Mouse (Mus musculus) thymus, postnatal 25 days (tissue): Measurements from ENCODE around the gene Cnpy3.
"Not testable (repeated sequence)": the region's sequence is repeated elsewhere in the genome, so short reads cannot be mapped to it uniquely, and the experiment has no call there.

ENCODE experiments used
- DNase-seq: peaks from one replicate; pipeline ENCODE4 v3.0.0; 2022

The Cnpy3 gene

GRCm38 (mm10) chr17:46751794-46752556 lies at the start of gene Cnpy3:
Gene Cnpy3 (minus strand): TSS chr17:46752214.
- peak; percentile 96 for DNase-seq

GRCm38 (mm10) chr17:46801761-46802160 lies 49.7 kb upstream of the Cnpy3 start:
- DNase-seq: no peak

DNA sequence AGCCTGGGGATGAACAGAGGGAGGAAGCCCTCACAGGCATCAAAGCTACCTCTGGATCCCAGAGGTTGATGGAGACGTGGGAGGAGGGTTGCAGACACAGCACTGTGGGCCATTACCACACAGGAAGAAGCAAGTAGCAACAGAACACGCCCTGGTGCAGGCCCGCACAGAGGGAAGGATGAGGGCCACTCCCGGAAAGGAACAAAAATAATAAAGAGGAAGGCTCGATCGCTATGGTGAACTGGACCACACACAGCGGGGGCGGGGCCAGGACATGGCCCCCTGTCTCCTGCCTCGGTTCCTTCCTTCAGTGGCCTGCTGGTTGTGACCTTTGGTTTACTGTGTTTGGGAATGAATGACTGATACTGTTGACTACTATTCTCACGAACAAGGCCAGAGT lies 47.7 kb upstream of the Cnpy3 start:
- no peak for DNase-seq

DNA sequence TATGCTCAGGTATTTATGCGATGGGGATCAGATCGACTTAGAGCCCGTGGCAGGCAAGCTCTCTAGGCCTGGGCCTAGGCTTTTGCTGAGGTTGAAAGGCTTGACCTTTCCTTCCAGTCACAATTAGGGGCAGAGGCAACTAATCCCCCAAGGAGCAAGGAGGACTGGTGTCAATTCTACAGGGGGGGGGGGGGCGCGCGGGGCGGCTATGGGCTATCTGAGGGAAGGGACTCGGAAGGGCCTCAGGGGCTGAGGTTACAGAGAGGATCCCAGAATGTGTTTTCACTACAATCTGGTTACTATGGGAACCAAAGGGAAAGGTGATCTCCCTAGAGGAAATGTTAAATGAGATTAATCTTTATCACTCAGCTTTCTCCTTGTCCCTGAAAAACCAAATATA lies 45.4 kb upstream of the Cnpy3 start:
- no peak for DNase-seq

DNA sequence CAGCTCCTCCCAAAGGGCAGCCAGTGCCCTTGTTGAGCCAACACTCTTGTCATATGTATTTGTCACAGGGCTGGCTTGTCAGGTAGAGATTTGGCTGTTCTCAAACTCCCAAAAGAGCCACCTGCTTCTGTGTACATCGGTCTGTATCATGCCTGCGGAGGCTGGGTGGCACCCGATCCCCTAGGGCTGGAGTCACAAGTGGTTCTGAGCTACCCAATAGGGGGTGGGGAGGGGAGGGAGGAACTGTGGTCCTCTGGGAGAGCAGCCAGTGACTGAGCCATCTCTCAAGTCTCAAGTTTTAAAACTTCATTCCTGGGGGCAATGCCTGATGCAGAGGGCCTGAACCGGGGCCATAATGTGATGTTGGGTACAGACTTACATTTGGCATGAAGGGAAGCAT lies 44.7 kb upstream of the Cnpy3 start:
- no peak for DNase-seq

- DNase-seq: no peak
These were observed 40.9 kb upstream of the Cnpy3 start for GRCm38 (mm10) chr17:46792963-46793362.

DNA sequence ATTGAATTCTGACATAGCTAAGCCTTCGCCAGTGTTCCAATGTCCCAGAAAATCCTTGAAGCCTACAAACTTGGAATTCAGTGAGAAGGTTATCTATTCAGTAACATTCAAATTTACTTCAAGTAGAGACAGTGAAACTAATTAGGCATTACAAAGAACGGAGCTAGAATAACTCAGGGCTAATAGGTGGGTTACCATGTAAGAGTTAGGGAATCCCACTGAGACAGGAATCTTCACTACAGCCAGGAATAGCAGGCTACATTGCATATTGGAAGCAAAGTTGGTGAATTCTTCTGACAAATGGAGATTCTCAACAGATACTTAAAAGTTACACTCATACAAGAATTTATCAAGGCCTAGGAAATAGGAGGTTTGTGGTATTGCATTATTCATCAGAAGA lies 36.0 kb upstream of the Cnpy3 start:
- not testable (repeated sequence) for DNase-seq

DNA sequence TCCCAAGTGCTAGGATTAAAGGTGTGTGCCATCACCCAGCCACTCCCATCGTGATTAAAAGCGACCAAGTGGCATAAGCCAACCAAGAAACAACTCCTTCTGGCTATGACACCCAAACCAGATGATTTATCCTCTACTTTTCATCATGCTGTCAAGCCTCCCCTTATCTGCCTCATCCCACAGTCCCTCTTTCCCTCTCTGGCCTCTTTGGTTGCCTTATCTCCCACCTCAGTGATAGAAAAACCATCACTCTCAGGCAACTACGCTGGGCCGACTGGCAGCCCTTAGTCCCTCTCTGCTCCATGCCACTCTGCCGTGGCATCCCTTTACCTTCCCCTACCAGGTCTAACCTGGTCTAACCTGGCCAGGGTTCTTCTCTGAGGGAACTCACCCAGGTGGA lies 34.9 kb upstream of the Cnpy3 start:
- DNase-seq: no peak

DNA sequence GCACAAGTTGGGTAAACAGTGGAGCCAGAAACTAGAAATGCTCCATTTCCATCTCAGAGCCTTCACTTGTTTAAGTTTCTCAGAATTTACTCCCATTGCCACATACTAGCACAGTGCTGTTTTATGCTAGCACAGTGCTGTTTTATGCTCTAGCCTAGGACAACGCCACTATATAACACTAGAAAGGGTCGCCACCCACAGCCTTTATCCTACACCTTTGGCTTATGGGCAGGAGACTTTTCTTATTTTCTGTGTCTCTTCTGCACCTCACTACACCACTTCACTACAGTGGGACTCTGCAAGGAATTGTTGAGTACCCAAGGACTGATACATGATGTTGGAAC lies 31.2 kb upstream of the Cnpy3 start:
- no peak for DNase-seq

GRCm38 (mm10) chr17:46782341-46783221 lies 30.6 kb upstream of the Cnpy3 start, which contains the start of gene Rpl7l1:
Gene Rpl7l1 (minus strand): TSS chr17:46782672.
- peak; percentile 92 for DNase-seq

- DNase-seq: no peak
These were observed 29.9 kb upstream of the Cnpy3 start for GRCm38 (mm10) chr17:46781876-46782275.

DNA sequence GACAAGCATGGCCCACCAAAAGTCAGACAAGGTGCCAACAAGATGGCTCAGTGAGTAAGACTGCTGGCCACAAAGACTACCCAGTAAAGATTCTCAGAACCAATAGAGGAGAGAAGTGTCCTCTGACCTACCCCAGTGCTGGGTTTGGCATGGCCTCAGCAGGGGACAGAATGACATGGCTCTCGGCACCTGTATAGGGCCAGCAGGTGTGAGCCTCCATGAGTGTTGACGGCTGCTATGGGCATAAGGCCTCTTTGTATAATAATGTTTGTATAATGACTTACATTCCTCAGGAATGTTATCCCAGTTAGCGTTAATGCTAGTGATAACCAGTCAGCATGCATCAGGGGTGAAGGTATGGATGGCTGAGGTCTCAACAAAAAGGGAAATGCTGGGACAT lies 24.1 kb upstream of the Cnpy3 start:
- no peak for DNase-seq

- no peak for DNase-seq
These were observed 23.1 kb upstream of the Cnpy3 start for GRCm38 (mm10) chr17:46775070-46775469.

- DNase-seq: no peak
These were observed 22.1 kb upstream of the Cnpy3 start for GRCm38 (mm10) chr17:46774131-46774472.

DNA sequence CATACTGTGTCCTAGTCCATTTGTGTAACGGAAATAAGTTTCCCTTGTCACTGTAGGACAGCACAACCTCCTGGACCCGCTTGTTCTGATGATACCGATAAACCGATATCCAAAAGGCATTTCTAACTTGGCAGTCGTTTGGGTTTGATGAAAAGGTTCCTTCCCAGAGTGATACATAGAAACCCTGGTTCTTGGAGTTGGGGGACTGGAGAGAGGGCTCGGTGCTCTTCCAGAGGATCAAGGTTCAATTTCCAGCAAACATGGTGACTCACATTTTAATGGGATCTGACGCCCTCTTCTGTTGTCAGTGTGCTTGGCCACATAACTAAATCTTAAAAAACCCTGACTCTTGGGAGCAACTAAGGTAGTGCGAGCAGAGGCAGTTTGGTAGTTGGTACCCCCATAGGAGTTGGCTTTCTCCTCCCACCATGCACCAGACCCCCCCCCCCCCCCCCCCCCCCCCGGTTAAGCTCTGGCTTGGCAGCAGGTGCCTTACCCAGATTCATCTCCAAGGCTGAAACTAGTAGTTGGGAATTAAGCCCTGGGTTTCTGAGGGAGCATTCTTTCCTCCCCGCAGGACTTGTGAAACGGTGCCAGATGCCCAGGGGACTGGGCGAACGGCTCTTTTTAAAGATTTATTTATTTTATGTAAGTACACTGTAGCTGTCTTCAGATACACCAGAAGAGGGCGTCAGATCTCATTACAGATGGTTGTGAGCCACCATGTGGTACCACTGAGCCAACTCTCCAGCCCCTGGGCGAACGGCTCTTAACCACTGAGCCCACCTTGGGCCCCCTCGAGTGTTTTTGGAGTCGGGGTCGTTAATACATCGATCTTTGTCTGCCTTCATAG lies 21.5 kb upstream of the Cnpy3 start:
- no peak for DNase-seq

DNA sequence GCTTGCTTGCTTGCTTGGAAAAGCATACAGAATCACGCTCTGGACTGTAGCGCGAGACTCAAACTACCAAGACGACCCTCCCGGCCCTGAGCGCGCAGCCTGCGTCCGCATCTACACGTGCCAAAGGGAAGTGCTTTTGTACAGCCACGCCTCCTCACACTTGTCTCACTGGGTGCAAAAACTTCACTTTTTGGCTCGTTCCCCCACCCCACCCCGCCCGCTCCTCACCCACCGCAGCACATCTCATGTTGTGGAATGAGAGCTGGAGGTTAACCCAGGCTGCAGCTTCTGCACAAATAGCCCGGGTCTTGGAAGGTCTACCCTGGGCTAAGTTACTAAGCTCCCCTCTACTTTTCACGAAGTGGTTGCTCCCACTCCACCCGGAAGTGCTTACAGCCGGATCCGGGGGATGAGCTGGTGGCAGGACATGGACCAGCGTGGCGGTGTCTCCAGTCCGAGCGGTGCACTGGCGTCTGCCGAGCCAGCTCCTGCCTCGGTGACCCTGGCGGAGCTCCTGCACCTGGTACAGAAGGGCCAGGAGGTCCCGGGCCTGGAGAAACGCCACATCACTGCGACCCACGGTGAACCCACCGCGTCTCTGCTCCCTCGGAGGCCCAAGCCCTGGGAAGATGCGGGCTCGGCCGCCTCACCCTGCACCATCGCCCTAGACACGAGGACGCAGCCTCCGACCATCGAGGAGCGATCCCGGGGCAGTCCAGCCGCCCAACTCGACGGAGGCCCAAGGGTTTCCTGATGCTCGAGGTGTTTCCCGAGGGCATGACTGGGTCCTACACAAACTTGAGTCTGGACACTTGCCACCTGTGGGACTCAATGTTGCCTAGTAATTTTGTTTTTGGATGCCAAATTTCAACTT lies 20.6 kb upstream of the Cnpy3 start, which contains the start of gene 2310039H08Rik:
Gene 2310039H08Rik, plus strand, starts transcription at position 232 of the 874 bp plus-strand sequence.
- DNase-seq: peak; percentile 84

DNA sequence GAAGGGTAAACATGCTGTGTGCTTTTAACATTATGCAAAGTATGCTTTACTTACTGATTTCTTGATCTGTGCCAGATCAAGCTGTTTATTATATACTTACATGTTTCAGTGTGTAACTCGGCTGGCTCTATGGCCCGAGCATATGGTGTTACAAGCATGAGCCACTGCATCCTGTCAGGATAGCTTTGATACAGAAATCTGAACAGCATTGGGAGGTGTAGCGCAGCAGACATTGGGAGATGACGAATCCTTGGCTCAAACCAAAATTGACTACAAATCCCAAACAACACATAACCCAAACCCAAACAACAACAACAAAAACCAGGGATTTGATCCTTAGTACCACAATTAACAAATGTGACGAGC lies 20.0 kb upstream of the Cnpy3 start:
- DNase-seq: no peak

DNA sequence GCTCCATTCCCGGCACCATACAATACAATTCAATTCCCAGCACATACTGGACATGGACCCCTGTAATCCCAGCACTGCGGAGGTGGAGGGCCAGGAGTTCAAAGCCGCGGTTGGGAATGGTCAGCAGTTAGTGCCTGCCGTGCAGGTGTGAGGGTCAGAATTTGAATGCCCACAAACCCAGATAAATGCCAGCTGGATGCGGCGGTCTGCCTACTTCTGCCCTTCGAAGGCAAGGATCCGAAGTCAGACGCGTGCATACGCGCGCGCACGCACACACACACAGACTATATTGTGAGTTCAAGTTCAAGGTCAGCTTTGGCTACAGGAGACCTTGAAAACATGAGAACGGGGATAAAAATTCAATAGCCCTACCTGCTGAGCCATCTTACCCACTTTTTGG lies 19.6 kb upstream of the Cnpy3 start:
- DNase-seq: no peak

GRCm38 (mm10) chr17:46771025-46771424 lies 19.0 kb upstream of the Cnpy3 start:
- no peak for DNase-seq

GRCm38 (mm10) chr17:46770546-46770945 lies 18.5 kb upstream of the Cnpy3 start:
- DNase-seq: no peak

DNA sequence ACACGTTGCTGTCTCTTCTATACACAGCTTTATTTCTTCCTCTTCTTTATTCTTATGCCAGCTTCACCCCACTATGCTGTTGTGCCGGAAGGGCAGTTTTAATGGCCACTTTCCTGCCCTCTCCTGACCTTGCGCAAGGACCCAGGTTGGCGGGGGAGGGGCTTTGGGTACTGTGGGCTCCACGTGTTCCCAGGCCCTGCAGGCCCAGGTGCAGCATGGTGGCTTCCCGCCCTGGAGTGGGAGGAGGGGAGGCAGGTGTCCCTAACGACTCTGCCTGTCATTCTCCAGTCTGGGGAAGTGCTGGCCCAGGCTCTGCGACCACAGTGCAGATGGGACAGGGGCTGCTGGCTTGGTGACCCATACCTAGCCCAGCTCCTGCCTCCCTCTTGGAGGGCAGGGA lies 15.9 kb upstream of the Cnpy3 start:
- peak; percentile 83 for DNase-seq

GRCm38 (mm10) chr17:46764916-46765315 lies 12.9 kb upstream of the Cnpy3 start:
- not testable (repeated sequence) for DNase-seq
